Mouse (Mus musculus) embryo, embryonic 10.5 days (tissue): Measurements from ENCODE around the gene Gstp2.

Experiments used
- DNase-seq: peaks from one replicate; pipeline ENCODE4 v3.0.0-alpha.2; 2015; ENCODE audit warnings: low spot score

Gstp2 gene

DNA sequence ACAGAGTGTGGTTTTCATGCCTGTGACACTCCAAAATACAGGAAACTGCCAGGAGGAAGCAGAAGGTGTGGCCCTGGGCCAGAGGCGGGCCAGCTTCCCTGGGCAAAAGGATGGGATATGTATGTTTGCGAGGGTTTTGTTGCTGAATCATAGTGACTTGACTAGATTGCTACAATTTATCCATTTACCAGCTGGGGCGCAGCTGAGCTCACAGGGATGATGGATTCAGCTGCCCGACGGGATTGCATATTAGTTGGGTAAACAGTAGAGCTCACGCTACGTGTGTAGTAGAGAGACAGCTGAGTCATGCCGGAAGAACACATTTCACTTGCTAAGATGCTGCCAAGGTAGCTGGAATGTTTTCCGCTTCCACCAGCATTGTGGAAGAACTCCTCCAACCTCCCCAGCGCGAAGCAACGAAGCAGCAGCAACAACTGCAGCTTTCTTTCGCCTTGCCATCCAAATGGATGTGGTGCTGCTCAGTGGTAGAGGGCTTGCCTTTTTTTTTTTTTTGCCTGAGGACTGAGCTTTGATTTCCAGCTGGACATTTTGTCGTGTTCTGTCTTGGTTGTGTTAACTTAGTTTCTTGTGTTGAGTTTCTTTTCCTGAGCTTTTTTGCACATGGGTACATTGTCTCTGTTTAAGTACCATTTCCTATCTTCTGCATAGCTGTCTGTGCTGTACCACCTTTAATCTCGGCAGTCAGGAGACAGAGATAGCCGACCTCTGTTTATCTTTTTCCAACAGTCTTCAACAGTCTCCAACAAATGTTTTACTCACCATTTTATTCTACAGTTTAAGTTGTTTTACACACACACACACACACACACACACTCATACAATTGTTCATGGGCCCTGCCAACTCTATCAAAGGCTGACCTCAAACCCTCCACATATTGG lies at the start of gene Gstp2:
TSS of gene Gstp2 (minus strand) at position 58 of the 900 bp plus-strand sequence.
- DNase-seq = peak; percentile 55

DNA sequence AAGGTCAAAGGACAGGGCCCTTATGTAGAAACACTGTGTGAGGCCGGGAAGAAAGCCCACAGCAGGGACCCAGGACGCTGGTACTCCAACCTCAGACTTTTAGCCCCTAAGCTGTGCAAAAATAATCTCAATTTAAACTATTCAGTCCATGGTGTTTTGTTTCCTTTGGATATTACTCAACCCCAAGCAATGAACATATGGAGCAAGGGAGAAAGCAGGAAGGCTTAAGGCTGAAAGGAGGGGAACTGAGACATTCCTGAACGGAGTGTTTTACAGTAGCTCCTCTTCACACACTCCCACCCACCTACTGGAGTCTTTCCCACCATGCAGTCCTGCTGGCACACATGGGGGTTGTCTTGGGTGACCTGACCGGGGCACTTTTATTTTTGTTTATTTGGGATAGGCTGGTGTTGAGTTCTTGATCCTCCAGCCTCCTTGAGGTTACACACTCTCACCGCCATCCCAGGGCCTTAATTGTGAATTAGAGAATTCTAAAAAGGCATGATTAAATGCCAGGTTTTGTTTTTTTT lies 49.0 kb upstream of the Gstp2 start:
- no peak for DNase-seq

DNA sequence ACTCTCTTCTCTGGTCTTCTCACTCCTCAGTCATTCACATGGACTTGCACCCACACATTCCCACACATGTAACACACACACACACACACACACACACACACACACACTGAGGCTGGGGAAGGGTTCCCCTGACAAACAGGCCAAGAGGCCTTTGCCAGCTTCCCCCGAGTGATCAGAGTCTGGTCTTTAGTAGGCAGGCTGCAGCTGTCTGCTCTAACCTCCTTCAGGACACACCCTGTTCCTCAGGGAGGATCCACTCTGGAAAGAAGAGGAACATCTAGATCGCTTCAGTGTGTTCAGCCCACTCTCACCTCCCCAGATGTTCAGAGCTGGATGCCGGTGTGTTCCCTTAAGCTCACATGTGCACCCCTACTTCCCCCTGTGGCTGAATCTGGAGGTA lies 48.5 kb upstream of the Gstp2 start:
- no peak for DNase-seq

DNA sequence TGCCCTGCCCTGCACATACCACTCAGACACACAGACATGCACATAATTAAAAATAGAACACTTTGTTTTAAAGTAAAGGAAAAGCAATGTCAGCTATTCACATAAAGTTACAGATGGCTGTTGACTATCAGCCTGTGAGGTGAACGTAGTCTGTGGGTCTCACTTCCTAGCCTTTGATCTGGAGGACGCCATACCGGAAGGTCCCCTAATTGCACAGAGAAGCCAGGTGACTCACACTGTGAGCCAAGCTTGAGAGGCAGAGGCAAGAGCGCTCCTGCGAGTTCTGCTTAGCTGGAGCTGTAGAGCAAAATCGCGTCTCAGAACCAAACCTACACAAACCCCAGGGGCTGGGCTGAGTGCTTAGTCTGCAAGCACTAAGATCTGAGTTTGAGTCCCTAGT lies 47.9 kb upstream of the Gstp2 start:
- DNase-seq = no peak

DNA sequence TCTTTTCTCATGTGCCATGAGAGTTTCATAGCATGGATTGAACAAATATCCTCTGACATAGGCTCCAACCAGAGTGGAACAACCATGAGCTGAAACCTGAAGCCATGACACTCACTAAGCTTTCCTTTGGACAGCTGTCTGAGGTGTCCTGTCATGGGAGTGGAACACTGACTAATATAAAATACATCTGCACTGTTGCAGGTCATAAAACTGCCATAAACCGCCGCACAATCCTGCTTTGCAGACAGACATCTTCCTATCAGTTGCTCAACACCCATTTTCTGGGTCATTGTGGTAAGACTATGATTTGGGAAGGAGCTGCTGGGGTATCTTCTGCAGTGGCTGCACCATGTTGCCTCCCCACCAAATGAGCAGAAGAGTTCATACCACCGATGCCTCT lies 46.9 kb upstream of the Gstp2 start:
- no peak for DNase-seq

DNA sequence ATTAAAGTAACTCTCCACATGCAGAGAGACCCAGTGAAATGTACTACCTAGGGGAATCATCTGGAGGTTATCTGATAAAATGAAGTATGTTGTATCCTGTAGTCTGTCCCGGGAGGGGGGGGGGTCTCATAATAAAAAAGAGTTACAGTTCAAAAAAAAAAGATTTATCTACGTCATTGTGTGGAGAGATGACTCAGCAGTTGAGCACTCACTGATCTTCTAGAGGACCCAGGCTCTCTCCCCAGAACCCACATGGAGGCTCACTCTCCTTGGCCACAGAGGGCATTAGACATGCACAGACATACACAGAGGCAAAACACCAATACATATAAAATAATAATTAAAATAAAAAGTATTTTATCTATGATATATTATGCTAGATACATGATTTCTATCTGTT lies 45.6 kb upstream of the Gstp2 start:
- DNase-seq = no peak

DNA sequence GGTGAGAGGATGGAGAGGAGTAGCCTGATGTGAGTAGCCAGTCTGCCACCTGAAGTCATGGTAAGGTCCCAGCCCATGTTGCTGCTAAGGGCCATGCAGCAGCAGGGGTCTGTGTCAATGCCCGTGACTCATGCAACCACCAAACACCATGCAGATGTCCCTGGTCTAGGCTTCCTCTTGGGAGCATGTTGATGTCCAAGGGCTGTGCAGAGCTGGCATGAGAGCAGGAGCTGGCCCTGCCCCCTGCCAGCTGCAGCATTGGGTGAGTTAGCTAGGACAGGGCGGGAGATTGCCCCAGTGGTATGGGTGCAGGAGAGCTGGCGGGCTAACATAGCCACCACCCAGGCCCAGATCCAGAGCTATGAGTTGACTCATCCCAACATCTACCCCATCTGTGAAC lies 44.6 kb upstream of the Gstp2 start:
- no peak for DNase-seq

DNA sequence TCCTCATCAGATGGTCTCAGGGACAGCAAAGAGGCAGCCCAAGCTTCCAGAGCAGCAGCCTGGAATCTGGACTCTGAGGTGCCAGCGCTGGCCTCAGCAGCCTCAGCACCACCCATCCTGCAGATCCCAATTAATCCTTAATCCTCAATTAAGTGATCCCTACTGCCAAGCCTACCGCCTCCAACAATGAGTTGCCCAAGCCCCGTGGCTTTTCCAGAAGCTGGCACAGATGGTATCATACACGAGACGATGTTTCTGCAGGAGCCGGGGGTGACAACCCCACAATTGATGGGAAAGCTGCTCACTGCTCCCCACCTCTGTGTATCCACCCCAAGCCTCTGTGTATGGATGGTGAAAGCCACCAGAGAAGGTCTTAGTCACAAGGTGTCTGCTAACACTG lies 43.3 kb upstream of the Gstp2 start:
- DNase-seq = no peak

DNA sequence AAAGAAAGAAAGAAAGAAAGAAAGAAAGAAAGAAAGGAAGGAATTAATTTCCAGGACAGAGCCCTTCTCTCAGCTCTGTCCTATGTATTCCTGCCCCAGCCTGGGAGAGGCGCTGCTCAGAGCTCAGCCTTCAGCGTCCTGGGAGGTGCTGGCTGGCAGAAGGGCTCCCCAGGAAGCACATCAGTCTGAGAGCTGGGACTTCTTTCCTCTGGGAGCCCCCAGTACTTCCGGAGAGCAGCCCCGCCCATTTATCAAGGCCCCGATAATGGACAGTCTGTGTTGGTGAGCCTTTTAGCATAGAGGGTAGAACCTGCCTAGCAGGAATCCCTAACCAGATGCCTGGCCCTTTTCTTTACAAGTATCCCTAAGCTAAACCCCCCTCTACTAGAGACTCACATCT lies 42.3 kb upstream of the Gstp2 start:
- no peak for DNase-seq

DNA sequence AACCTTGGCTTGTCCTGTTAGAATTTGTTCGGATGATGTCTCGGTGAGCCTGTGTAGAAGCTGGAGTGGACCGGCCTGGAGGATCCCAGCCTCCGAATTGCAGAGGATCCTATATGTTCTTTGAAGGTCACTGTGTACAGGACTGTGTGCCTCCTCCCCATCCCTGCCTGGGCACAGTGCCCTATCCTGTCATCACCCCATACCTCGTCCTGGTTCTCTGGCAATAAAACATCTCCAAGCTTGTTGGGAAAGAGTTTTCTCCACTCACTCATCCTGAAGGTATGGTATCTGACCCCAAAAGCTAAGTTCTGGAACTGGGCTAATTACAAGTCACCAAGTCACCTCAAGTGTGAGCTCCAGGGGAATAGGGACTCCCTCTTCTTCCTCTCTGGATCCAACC lies 41.3 kb upstream of the Gstp2 start:
- no peak for DNase-seq

DNA sequence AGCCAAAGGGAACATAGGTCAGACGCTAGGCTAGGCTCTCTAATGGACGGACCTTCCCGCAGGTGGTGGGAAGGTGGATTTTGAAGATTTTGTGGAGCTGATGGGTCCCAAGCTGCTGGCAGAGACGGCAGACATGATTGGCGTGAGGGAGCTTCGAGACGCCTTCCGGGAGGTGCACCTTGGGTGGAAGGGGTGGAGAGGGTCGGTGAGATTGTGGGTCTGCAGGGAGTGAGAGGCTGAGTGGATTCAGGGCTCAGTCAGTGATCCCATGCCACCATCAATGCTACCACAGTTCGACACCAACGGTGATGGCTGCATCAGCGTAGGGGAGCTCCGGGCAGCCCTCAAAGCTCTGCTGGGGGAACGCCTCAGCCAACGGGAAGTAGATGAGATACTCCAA lies 40.3 kb upstream of the Gstp2 start:
- no peak for DNase-seq

DNA sequence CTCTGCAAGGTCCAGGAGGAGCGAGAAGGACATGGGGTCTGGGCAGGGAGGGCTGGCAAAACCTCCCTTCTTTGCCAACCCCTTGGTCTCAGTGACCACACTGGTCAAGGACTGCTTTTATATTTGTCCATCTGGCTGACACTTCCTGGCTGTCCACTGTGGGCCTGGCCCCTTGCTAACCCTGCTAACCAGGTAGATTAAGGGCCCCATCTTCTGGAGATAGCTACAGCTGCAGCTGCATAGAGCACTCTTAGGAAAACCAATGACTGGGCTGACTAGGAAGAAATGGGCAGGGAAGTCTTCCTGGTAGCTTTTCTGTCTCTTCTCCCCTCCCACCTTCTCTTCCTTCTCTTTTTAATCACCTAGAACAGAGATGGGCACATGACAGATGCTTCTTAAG lies 39.2 kb upstream of the Gstp2 start:
- DNase-seq = no peak

DNA sequence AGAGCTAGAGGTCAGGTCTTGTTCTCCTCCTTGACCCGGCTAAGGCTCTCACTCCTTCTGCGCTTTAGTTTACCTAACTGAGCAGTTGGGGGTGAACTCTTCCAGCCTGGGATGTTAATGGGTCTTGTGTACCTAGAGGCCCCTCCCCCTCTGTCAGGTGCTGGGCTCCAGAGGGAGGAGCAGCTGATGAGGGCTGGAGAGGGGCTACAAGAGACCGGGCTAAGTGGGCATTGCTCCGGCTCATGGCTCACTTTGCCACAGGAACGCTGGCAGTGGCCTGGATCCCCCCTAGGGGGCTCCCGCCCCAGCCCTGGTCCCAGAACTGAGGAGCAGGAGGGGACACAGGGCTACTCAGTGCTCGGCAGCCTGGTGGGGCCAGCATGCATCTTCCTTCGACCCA lies 38.0 kb upstream of the Gstp2 start:
- DNase-seq = no peak

DNA sequence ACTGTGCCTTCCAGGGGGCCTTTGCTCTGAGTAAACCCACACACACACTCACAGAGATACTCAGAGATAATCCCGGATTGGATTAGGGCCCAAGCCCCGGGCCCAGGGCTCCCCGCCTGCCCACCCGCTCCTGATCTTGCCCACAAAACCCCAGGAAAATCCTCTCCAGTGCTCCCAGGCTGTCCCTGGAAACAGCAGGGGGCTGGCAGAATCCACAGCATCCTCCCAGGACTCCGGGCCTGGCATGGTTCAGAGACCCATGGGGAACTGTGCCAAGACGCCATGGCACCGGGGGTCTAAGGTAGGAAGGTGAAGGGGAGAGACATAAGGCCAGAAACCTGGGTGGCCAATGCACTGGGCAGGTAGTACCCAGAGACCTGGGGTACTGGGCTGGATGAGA lies 37.5 kb upstream of the Gstp2 start:
- DNase-seq = no peak

DNA sequence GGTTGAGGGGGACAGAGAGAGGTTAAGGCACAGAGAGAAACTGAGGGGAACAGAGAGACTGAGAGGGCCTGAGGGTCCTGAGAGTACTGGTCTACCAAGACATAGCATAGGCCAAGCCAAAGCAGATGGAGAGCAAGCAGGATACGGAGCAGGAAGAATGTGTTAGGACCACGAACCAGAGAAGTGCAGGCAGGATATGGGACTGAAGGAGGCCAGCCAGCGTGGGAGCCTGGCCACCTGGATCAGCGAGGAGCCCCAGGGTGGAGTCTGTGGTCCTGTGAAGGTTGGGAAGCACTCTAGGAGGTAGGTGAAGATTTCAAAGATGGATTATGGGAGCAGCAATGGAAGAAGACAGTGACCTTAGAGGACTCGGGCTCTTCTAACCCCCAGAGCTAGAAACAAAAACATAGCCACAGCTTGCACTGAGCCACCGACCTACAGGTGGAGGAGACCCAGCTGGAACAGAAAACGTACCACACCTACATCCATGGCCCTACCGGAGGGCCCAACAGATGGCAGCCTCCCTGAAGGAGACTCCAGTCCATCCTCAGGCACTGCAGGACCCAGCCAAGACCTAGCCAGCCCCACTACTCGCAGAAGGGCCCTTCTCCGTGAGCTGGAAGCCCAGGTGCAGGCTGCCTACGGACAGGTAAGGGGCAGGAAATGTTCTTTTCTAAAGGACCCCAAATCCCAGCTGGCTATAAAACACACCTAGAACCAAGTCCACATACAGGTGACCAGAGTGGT lies 36.6 kb upstream of the Gstp2 start:
- no peak for DNase-seq

DNA sequence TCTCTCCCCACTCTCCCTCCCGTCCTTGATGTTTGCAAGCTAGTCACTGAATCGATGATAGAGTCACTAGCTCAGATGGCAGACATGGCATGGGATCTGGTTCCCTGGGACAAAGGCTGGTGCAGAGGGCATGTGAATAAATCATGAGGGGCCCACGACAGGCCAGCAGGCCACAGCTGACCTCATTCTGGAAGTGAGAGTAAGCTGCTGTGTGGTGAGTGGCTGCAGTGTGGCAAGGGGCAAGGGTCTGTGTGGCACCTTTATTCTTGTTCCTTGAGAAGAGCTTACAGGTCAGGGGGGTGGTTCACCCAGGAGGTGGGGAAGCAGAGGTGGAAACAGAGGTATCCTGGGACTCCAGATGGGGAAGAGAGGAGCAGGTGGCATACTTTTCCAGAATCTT lies 35.6 kb upstream of the Gstp2 start, which contains the start of gene Cabp2:
TSS of gene Cabp2 (plus strand) at position 185 of the 400 bp plus-strand sequence.
- no peak for DNase-seq

DNA sequence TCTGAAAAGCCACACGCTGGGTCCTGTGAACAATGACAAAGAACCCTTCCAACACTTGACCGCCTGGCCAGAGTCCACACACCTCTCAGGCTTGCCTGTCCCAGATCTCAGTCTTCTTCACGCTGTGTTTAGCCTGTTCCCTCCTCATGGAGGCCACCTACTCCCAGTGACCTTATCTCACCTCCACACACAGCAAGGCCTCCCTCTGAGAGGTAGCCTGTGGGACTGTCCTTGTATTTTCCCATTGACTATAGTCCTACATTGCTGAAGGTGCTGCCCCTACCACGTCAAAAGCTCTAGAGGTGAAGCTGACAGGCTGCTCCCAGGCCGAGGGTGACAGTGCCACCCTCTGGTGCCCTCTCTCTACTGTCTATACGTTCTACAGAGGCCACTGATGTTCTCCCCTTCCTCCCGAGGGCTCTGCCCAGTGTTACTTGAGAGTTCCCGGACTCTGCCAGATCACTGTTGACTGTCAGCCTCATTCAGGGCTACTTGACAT lies 34.7 kb upstream of the Gstp2 start:
- no peak for DNase-seq

DNA sequence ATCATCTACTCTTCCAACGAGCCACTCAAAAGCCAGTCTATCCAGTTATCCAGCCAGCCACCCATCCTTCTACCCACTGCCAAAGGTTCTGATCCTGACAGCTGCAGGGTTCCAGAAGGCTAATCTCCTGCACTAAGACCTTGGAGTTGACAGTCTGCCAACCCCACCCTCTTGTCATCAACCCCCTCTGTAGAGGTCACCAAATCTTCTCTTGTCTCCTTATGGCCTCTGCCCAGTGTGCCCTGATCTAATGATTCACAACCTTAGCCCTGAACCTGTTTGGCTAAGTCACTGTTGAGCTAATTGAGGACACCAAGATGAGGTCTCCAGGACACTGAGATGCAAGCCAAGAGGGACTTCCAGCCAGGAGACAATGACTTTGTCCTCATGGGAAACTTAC lies 33.8 kb upstream of the Gstp2 start:
- no peak for DNase-seq

DNA sequence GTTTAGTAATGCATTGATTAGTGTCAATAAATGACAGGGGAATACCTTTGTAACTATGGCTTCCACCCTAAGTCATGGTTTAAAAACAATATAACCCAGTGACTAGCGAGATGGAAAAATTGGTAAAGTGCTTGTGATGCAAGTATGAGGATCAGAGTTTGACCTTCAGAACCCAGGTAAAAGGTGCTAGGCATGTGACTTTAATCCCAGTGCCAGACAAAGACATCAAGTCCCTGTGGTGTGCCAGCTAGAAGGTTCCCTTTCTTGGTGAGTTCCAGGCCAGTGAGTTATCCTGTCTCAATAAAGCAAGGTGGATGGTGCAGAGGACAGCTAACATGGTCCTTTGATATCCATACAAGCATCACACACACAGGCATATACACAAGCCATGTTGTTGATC lies 29.7 kb upstream of the Gstp2 start:
- no peak for DNase-seq

DNA sequence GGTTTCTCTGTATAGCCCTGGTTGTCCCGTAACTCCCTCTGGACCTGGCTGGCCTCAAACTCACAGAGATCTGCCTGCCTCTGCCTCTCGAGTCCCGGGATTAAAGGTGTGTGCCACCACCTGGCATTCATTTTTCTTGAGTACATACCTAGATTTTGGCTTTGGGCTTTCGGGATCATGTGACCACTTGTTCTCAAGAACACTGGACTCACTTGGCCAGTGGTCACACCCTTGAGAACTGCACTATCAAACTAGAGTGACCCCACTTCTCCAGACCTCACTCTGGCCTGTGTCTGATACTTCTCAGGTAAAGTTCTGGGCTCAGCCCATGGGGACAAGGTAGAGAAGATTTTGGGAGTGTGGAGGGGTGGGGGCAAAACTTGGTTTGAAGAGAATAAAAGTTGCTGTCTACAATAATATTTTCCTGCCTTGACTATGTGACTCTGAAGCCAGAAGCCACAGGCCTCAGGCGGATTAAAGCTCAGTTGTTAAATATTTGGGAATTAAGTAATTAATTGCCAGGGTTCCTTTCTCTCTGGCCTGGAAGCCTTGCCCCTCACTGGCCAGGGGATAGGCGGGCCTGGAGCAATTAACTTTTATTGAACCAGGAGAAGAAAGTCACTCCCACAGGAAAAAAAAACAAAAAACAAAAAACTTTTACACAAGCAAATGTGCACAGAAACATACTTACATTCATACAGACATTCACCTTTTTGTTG lies 27.0 kb upstream of the Gstp2 start:
- no peak for DNase-seq

DNA sequence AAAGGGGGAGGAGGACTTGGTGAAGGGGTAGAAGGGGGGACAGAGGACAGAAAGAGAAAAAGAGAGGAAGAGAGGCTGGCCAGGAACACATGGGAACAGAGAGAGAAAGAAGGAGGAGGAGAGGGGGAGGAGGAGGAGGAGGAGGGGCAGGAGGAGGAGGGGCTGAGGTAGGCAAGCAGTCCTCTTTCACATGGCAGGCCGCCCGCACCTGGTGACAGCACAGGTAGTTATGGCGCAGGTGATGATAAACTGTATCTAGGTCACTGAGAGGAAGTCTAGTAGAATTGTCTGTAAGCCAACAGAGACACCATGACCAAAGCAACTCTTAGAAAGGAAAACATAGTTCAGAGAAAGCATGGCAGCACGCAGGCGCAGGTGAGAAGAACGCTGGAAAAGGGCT lies 25.6 kb upstream of the Gstp2 start:
- DNase-seq = no peak

DNA sequence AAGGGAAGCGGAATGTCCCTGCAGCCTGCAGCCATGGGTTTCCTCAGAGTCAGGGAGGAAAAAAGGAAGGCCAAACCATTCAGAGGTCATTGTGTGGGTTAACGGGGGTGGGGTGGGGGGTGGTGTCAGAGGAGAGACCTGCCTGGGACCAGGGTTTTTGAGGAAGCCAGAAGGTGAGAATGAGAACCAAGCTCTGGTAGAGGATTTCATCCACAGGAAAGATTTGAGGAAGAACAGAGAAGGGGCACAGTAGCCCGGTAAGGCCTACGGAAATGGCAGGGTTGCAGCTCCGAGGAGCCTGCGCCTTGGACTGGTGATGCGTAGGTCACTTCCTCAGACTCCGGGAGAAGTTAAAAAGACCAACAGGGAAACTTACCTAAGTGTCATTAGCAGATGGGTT lies 24.9 kb upstream of the Gstp2 start:
- DNase-seq = no peak
